Mouse (Mus musculus) liver, embryonic 14.5 days (tissue): ENCODE data around the gene Ccdc40. TPM values are rescaled to one million over a fixed set of nuclear protein-coding genes. Genes with fewer than 3 reads are reported as not detected.

Experiments used
- ATAC-seq: fragments of 200-750 bp; cut with Nextera tagmentation; 2 replicates; pipeline ENCODE4 v1.8.0; 2017; ENCODE audit warnings: moderate number of reproducible peaks, mild to moderate bottlenecking, moderate library complexity; ENCODE audit not compliant: insufficient read depth
- DNase-seq, 3 experiments: peaks; one replicate each; pipeline ENCODE4 v3.0.0-alpha.2; 2012 to 2013; ENCODE audit warnings: low read depth in 3 of 3, low spot score in 3 of 3
- H3K27ac ChIP-seq: fragments of 300-500 bp; sonication (generic); 2 replicates; pipeline ENCODE4 v1.5.1; 2014; ENCODE audit warnings: moderate library complexity, mild to moderate bottlenecking, control low read depth, inconsistent platforms
- H3K27me3 ChIP-seq: fragments of 300-500 bp; sonication (generic); 2 replicates; pipeline ENCODE4 v1.6.1; 2014; ENCODE audit warnings: mild to moderate bottlenecking, low read length, moderate library complexity; ENCODE audit not compliant: control insufficient read depth, insufficient read depth
- H3K36me3 ChIP-seq: fragments of 300-500 bp; sonication (generic); replicated peaks from 2 replicates; pipeline ENCODE4 v1.6.1; 2014; ENCODE audit warnings: low read depth; ENCODE audit not compliant: control insufficient read depth, insufficient read depth
- H3K4me1 ChIP-seq, 2 experiments: fragments of 200-500 bp in 1 of 2; fragments of 300-500 bp in 1 of 2; sonication (generic) in 1 of 2; replicated peaks; 2 replicates each; pipeline ENCODE4 v1.6.1; 2012 to 2014; ENCODE audit warnings: antibody characterized with exemption in 1 of 2, inconsistent platforms in 1 of 2, low read length in 1 of 2; ENCODE audit not compliant: control insufficient read depth in 2 of 2, insufficient read depth in 2 of 2
- H3K4me2 ChIP-seq: fragments of 300-500 bp; sonication (generic); 2 replicates; pipeline ENCODE4 v1.6.1; 2014; ENCODE audit warnings: low read depth, mild to moderate bottlenecking, control low read depth, moderate library complexity
- H3K4me3 ChIP-seq, 2 experiments: fragments of 200-500 bp in 1 of 2; fragments of 300-500 bp in 1 of 2; sonication (generic) in 1 of 2; 2 replicates each; pipeline ENCODE4 v1.5.1; 2012 to 2014; ENCODE audit warnings: low read depth in 2 of 2, low read length in 2 of 2, mild to moderate bottlenecking in 2 of 2, control low read depth in 1 of 2, inconsistent platforms in 1 of 2, moderate library complexity in 1 of 2; ENCODE audit not compliant: insufficient read depth in 1 of 2
- H3K9ac ChIP-seq: fragments of 300-500 bp; sonication (generic); replicated peaks from 2 replicates; pipeline ENCODE4 v1.6.1; 2014; ENCODE audit warnings: mild to moderate bottlenecking, control low read depth, moderate library complexity
- H3K9me3 ChIP-seq: fragments of 300-500 bp; sonication (generic); 2 replicates; pipeline ENCODE4 v1.6.1; 2016; ENCODE audit warnings: low read length, mixed read lengths; ENCODE audit not compliant: control insufficient read depth
- CTCF ChIP-seq: IDR thresholded peaks from 2 replicates; pipeline ENCODE4 v1.5.1; 2016; ENCODE audit warnings: antibody characterized with exemption, low read depth, control low read depth
- EP300 ChIP-seq: IDR thresholded peaks from 2 replicates; pipeline ENCODE4 v1.6.1; 2016; ENCODE audit warnings: antibody characterized with exemption, low read depth
- WGBS: fragments of 180-500 bp; shearing (Covaris S2); extraction: QIAGEN DNeasy Blood & Tissue Kit; methylation state at CpG from one replicate; pipeline ENCODE4 v1.1.7; 2014; ENCODE audit not compliant: insufficient replicate concordance; 5-methylcytosine and 5-hydroxymethylcytosine counted together
- polyA plus RNA-seq, 2 experiments: library from polyadenylated mRNA; depleted of rRNA in 1 of 2; stranded (reverse) in 1 of 2; unstranded in 1 of 2; fragments of >200 nt; fragmentation: Nextera tagmentation in 1 of 2; extraction: Ambion mirVana in 1 of 2; gene quantifications; 2 replicates each; pipeline versions ENCODE4 v1.2.1 to v1.2.3; 2012 to 2014

Ccdc40 gene
- polyA plus RNA-seq, 2 experiments = 0.42 to 0.59 TPM

- Histone ChIP-seq H3K4me2 (no peak overlapping the region), H3K27me3 (no peaks in the 10 kb centered on the region), H3K9me3 (no peaks in the 10 kb centered on the region), H3K4me3 (no peak overlapping the region), H3K36me3 (no peaks in the 10 kb centered on the region), H3K9ac (no peak overlapping the region), H3K27ac (no peak overlapping the region), H3K4me1 (no peaks in the 10 kb centered on the region)
- TF ChIP-seq CTCF (peak; percentile 63), EP300 (no peak)
- 62% methylated on average over 26 of the region's 26 CpGs for WGBS
- ATAC-seq (no peak), DNase-seq (no peak)
These were observed 29.7 kb upstream of the Ccdc40 start for GRCm38 (mm10) chr11:119198564-119199232.

GRCm38 (mm10) chr11:119199233-119199601 is 29.2 kb upstream of the Ccdc40 start:
- Histone ChIP-seq H3K4me1 (no peaks in the 10 kb centered on the region), H3K36me3 (no peaks in the 10 kb centered on the region), H3K9ac (no peak overlapping the region), H3K4me3 (no peak overlapping the region), H3K9me3 (no peaks in the 10 kb centered on the region), H3K27ac (no peak overlapping the region), H3K27me3 (no peaks in the 10 kb centered on the region), H3K4me2 (no peak overlapping the region)
- TF ChIP-seq CTCF (no peak), EP300 (no peak)
- DNase-seq = no peak
- no peak for ATAC-seq
- WGBS = 70% methylated on average over 4 of the region's 4 CpGs

- Histone ChIP-seq H3K27ac (no peak overlapping the region), H3K4me2 (no peak overlapping the region), H3K27me3 (no peaks in the 10 kb centered on the region), H3K9ac (no peak overlapping the region), H3K36me3 (no peaks in the 10 kb centered on the region), H3K4me1 (no peaks in the 10 kb centered on the region), H3K4me3 (no peak overlapping the region), H3K9me3 (no peaks in the 10 kb centered on the region)
- WGBS = 39% methylated on average over 5 of the region's 5 CpGs
- ATAC-seq (no peak), DNase-seq (no peak)
- TF ChIP-seq EP300 (no peak), CTCF (peak; percentile 96)
These were observed 24.9 kb upstream of the Ccdc40 start for GRCm38 (mm10) chr11:119203423-119203822.

GRCm38 (mm10) chr11:119205738-119206137 is 22.6 kb upstream of the Ccdc40 start:
- TF ChIP-seq CTCF (peak; percentile 35; the same call in 1 of the 2 replicates), EP300 (no peak)
- Histone ChIP-seq H3K36me3 (no peaks in the 10 kb centered on the region), H3K27ac (no peak overlapping the region), H3K27me3 (no peaks in the 10 kb centered on the region), H3K9ac (no peak overlapping the region), H3K4me3 (no peak overlapping the region), H3K4me2 (no peak overlapping the region), H3K4me1 (no peaks in the 10 kb centered on the region), H3K9me3 (no peaks in the 10 kb centered on the region)
- ATAC-seq (no peak), DNase-seq (no peak)
- WGBS = 76% methylated on average over 10 of the region's 10 CpGs

- no peak for DNase-seq
- no peak overlapping the region for H3K9ac ChIP-seq
- peak; percentile 92 for TF ChIP-seq CTCF
- no peak for TF ChIP-seq EP300
- no peaks in the 10 kb centered on the region for H3K36me3 ChIP-seq
- no peak overlapping the region for H3K4me2 ChIP-seq
- no peaks in the 10 kb centered on the region for H3K9me3 ChIP-seq
- H3K4me3 ChIP-seq = no peak overlapping the region
- ATAC-seq = no peak
- 23% methylated on average over 5 of the region's 5 CpGs for whole genome bisulfite sequencing
- H3K27ac ChIP-seq = no peak overlapping the region
- H3K27me3 ChIP-seq = no peaks in the 10 kb centered on the region
- H3K4me1 ChIP-seq = no peaks in the 10 kb centered on the region
These were observed 21.8 kb upstream of the Ccdc40 start for GRCm38 (mm10) chr11:119206562-119206961.
